Mouse (Mus musculus) left cerebral cortex, postnatal 10 days (tissue): Measurements from ENCODE around the gene Pnmal1. TPM values are rescaled to one million over a fixed set of nuclear protein-coding genes. Genes with fewer than 3 reads are reported as not detected.
A peak's percentile ranks its signal among the peaks of the same experiment; 100 is the strongest.

ENCODE experiments used
- DNase-seq, 2 experiments: peaks; one replicate each; pipeline ENCODE4 v3.0.0; 2021 to 2022; ENCODE audit warnings: low spot score in 2 of 2, mixed read lengths in 1 of 2; ENCODE audit errors: extremely low spot score in 1 of 2
- intact Hi-C: fragments of 180-260 bp; cut with DNase I; formaldehyde crosslinking; loops from one replicate; pipeline ENCODE4 v1.15.1; 2025
- total RNA-seq, 2 experiments: library from RNA; stranded (reverse); gene quantifications; 2 replicates each; pipeline ENCODE4 v1.2.3; 2021

Pnmal1 gene
- total RNA-seq, 2 experiments from 2014 or later, result 68.6 to 68.8 TPM

DNA sequence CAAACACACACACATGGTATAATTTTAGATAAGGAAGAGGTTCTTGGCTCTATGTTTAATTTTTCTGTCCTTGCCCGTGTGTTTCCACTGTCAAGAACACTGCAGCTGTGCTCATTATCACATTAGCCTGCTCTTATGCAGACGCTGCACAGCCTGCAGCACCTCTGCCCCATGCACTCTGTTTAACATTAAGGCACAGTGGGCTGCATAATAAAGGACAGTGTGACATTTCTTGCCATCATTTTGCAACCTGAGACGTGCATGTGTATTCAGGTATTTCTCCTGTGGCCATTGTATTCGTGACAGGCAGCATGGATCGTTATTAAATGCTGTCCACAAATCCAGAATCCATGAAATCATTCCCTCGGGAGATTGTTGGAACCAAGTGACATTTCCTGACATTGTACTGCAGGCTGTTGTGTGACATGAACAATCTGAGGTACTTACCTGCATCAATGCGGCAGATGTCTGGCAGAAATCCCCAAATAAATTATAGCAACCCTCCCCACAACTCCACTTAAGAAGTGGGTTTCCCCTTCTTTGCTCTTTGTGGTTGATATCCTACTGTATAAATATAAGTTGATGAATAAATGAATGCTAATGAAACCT, 28.2 kb downstream of the Pnmal1 start:
- DNase-seq, result no peak
- intact Hi-C loops, result no loop called here

- no peak for DNase-seq
- intact Hi-C loops, result no loop called here
These were observed 28.9 kb downstream of the Pnmal1 start for GRCm38 (mm10) chr7:16988405-16988804.

- intact Hi-C loops, result no loop called here
- DNase-seq, result no peak
These were observed 30.7 kb downstream of the Pnmal1 start for GRCm38 (mm10) chr7:16990006-16990744.

DNA sequence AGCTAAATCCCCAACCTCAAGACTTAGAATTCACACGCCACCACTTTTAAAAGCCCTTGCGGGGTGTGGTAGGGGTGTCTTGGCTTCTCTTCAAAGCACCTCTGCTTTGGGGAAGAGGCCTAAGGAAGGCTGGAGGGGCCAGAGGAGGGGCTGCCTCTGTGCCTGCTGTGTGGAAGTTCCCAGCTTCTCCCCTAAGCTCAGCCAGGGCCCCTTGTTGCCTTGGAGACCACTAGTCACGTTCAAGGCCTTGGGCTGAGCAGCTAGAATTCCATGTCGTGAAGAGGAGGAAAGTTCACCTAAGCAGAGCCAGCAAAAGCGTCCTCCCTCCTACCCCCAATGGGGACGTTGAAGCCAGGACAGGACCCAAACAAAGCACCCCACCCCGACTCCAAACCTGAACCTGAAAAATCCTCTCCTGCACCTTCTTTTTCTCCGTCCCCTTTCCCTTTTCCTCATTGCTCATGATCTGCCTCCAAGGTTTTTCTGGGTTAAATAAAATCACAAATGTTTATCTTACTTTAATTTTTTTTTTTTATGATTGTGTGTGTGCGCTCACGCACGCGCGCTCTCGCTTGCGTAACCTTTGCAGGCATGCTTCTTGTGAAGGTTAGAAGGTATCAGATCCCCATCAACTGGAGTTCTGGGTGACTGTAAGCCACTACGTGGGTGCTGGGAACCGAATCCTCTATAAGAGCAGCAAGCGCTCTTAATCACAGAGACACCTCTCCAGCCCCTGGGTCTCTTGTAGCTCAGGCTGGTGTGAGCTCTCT, 32.4 kb downstream of the Pnmal1 start:
- peak in 1 of 2 experiments; percentile 58 for DNase-seq
- intact Hi-C loops, result no loop called here

GRCm38 (mm10) chr7:16992451-16992807, 33.0 kb downstream of the Pnmal1 start, which contains the start of gene Ccdc8:
Gene Ccdc8, plus strand, starts transcription at chr7:16992708.
- intact Hi-C loops, result no loop called here
- no peak for DNase-seq

DNA sequence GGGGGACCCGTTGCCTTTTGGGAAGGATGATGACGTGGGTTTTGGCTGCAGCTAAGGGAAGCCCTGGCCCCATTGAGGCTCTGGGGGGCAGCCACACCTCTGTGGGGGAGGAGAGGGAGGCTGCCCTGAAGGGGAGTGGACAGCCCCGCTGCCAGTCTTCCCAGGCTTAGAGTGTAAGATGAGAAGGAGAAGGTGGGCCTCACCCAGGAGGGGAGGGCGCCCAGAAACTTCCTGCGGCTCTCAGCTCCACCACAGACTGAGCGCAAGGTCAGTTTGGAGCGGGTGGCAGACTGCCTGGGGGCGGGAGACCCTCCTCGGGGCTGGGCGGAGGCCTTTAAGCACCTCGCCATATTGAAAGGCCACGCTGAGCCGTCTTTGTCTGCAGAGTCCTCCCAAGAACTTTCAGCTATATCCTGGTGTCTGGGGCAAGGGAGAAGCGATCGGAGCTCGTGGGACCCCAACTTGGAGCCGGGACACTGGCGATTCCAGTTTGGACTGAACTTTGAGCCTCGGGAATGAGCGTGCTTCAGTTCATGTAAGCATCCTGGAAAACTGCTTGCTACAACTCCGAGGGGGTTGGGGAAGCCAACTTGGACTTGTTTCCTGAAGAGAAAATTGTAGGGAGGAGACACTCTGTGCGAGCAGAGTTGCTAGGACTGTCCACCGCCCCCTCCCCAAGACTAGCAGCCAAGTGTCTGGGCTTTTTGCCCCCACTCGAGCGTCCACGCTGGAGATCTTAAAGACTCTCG, 34.3 kb downstream of the Pnmal1 start:
- intact Hi-C loops, result no loop called here
- peak in 1 of 2 experiments; percentile 86 for DNase-seq

DNA sequence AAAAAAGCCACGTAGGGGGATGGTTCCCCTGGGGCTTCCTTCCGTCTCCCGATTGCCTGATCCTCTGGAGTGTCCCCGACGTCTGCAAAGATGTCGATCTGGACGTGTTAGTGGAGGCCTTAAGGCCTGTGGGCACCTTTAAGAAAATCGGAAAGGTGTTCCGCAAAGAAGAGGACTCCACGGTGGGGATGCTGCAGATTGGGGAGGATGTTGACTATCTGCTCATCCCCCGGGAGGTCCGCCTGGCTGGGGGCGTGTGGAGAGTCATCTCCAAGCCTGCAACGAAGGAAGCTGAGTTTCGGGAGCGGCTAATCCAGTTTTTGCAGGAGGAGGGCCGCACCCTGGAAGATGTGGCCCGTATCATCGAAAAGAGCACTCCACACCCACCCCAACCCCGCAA, 34.9 kb downstream of the Pnmal1 start:
- DNase-seq, result no peak

GRCm38 (mm10) chr7:16995345-16995744, 35.9 kb downstream of the Pnmal1 start:
- no peak for DNase-seq
- intact Hi-C loops, result no loop called here

More for the DNA sequence above, 34.9 kb downstream of the Pnmal1 start:
- intact Hi-C loops, result no loop called here

GRCm38 (mm10) chr7:16999233-16999632, 39.8 kb downstream of the Pnmal1 start:
- intact Hi-C loops, result no loop called here
- DNase-seq, result no peak

DNA sequence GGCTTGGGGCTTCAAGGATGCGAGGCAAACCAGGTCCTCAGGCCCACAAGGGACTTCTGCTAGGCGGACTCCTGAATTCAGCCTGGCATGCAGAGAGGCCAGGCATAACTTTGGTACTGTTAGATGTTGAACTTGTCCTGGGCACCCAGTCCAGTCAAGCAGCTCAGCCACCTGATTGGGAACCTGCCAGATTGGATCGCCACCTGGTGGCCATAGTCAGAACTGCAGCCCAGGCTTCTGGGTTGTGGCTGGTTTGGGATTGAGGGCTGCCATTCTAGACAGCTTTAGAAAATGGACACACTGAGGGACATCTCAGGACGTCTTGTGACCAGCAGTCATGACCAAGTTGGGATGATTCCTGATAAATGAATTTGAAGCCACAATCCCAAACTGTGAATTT, 40.2 kb downstream of the Pnmal1 start:
- DNase-seq, result peak; percentile 79 to 84
- intact Hi-C loops, result no loop called here

GRCm38 (mm10) chr7:17002375-17003195, 43.1 kb downstream of the Pnmal1 start:
- DNase-seq, result peak; percentile 76 to 86
- intact Hi-C loops, result loop anchor here (1.0 to 2.0 kb wide), 2 partner anchors 52 to 70 kb away; no protein-coding TSS in a partner anchor

GRCm38 (mm10) chr7:17003230-17003960, 43.9 kb downstream of the Pnmal1 start:
- no peak for DNase-seq
- intact Hi-C loops, result loop anchor here (2.0 kb wide), 1 partner anchor 53 kb away; no protein-coding TSS in a partner anchor

DNA sequence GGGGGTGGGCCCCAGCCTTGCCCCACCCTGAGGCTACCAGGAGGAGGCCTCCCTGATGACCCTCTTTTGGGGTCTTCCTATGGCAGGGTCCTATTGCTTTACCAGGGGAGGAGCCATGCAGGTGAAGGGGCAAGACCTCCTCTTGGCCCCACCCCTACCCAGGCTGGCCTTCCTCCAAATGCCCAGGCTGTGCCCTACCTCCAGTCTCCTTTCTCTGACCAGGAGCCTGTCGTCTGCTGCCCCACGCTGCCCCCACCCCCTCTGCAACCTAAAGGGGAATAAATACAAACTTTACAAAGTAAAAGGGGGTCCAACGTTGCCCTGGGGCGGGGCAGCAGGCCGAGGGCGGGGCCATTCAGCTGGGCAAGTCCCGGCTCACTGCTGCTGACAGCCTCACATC, 45.2 kb downstream of the Pnmal1 start:
- DNase-seq, result peak in 1 of 2 experiments; percentile 60
- intact Hi-C loops, result loop anchor here (5.0 kb wide), 1 partner anchor 48 kb away; no protein-coding TSS in a partner anchor

DNA sequence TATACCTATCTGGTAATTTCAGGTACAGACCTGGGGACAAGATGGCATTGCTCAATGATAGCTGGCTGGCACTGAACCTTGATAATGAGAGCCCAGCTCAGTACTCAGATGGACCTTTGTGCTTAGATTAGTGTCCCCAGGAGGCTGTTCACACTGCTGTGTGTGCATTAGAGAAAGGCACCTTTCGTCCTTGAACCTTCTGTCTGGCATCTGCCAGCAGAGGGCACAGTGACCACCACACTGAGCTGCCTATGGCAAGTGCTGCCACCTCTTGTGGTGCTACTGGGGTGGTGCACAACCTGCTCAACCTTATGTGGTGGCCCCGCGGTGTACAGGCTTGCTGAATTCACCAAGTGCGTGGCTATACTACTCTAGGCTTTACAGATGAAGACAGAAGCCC, 47.8 kb downstream of the Pnmal1 start:
- DNase-seq, result no peak
- intact Hi-C loops, result loop anchor here (5.0 kb wide), 1 partner anchor 45 kb away; no protein-coding TSS in a partner anchor

GRCm38 (mm10) chr7:17009326-17010009, 50.0 kb downstream of the Pnmal1 start:
- no peak for DNase-seq
- intact Hi-C loops, result loop anchor here (5.0 kb wide), 1 partner anchor 43 kb away; no protein-coding TSS in a partner anchor

DNA sequence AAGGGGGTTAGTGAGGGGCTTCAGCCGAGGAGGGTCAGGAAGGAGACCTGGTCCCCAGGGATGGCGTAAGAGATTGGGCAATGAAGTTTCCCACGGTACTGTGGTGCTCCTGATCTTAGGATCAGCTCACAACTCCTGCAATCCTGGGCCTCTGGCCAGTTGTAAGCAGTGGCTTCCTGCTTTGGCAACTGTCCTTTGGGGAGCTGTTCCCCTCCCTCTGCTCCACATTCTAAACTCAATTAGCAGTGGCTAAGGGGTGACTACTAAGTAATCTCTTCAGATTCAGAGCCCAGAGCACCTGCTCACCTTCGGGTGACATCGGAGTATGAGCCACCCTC, 50.5 kb downstream of the Pnmal1 start:
- intact Hi-C loops, result no loop called here
- DNase-seq, result no peak
